Mouse (Mus musculus) mammary gland, adult 2 months (tissue): ENCODE results near the gene Btbd35f24. TPM values are rescaled to one million over a fixed set of nuclear protein-coding genes. Genes with fewer than 3 reads are reported as not detected.

ENCODE experiments used
- polyA plus RNA-seq: library from polyadenylated mRNA; depleted of rRNA; stranded (reverse); fragments of >200 nt; gene quantifications from 2 replicates; pipeline ENCODE4 v1.2.3, GENCODE M21; 2012; ENCODE audit warnings: low replicate concordance; rRNA removed

The Btbd35f24 gene
- not detected in 2 replicates for polyA plus RNA-seq

GRCm38 (mm10) chrX:3195727-3196126 lies at the start of gene Btbd35f24:
Gene Btbd35f24, minus strand, starts transcription at chrX:3195827.

Other genes starting within 250 kb of the Btbd35f24 start
- not detected in 2 replicates for gene Btbd35f23, start 119.0 kb downstream of the Btbd35f24 start, polyA plus RNA-seq
- gene Btbd35f11, start 247.9 kb upstream of the Btbd35f24 start, polyA plus RNA-seq, result not detected in 2 replicates